Mouse (Mus musculus): ENCODE data around the gene Srrt. TPM values are rescaled to one million over a fixed set of nuclear protein-coding genes. Genes with fewer than 3 reads are reported as not detected.
A peak's percentile ranks its signal among the peaks of the same experiment; 100 is the strongest.
"Not testable (repeated sequence)": the region's sequence is repeated elsewhere in the genome, so short reads cannot be mapped to it uniquely, and the experiment has no call there.

The Srrt gene
- polyA plus RNA-seq, 1 experiment from 2014 or later = 119 TPM

GRCm38 (mm10) chr5:137286655-137287031 is 20.8 kb downstream of the Srrt start:
- Histone ChIP-seq H3K9ac (replicated peaks; ENCODE audit: low read depth, low read length) (peak overlapping the region; percentile 52; the same call in 1 of the 2 replicates), H3K4me3 (replicated peaks; ENCODE audit: low read length) (peak overlapping the region; percentile 55), H3K27me3 (replicated peaks; ENCODE audit: control insufficient read depth, insufficient read depth, low read length) (peaks cover 21% of the 10 kb centered on the region), H3K9me3 (ENCODE audit: control insufficient read depth, low read length) (no peaks in the 10 kb centered on the region), H3K4me2 (ENCODE audit: low read length) (peak overlapping the region; percentile 96), H3K4me1 (replicated peaks; ENCODE audit: control insufficient read depth, insufficient read depth, low read length) (peaks cover 28% of the 10 kb centered on the region), H3K27ac (ENCODE audit: low read length) (no peak overlapping the region), H3K36me3 (ENCODE audit: control insufficient read depth, insufficient read depth) (no peaks in the 10 kb centered on the region)
- ATAC-seq = peak; percentile 75
- under 1% methylated on average over 16 of the region's 16 CpGs for WGBS

GRCm38 (mm10) chr5:137285986-137286385 is 21.5 kb downstream of the Srrt start:
- Histone ChIP-seq H3K27me3 (replicated peaks; ENCODE audit: control insufficient read depth, insufficient read depth, low read length) (peaks cover 21% of the 10 kb centered on the region), H3K4me2 (ENCODE audit: low read length) (no peak overlapping the region), H3K36me3 (ENCODE audit: control insufficient read depth, insufficient read depth) (no peaks in the 10 kb centered on the region), H3K4me3 (replicated peaks; ENCODE audit: low read length) (no peak overlapping the region), H3K27ac (ENCODE audit: low read length) (no peak overlapping the region), H3K9me3 (ENCODE audit: control insufficient read depth, low read length) (no peaks in the 10 kb centered on the region), H3K4me1 (replicated peaks; ENCODE audit: control insufficient read depth, insufficient read depth, low read length) (peaks cover 28% of the 10 kb centered on the region), H3K9ac (replicated peaks; ENCODE audit: low read depth, low read length) (no peak overlapping the region)
- 68% methylated on average over 7 of the region's 7 CpGs for WGBS
- no peak for ATAC-seq

GRCm38 (mm10) chr5:137285045-137285444 is 22.4 kb downstream of the Srrt start:
- Histone ChIP-seq H3K4me1 (replicated peaks; ENCODE audit: control insufficient read depth, insufficient read depth, low read length) (peaks cover 28% of the 10 kb centered on the region), H3K9ac (replicated peaks; ENCODE audit: low read depth, low read length) (no peak overlapping the region), H3K27ac (ENCODE audit: low read length) (no peak overlapping the region), H3K9me3 (ENCODE audit: control insufficient read depth, low read length) (no peaks in the 10 kb centered on the region), H3K27me3 (replicated peaks; ENCODE audit: control insufficient read depth, insufficient read depth, low read length) (peaks cover 16% of the 10 kb centered on the region), H3K4me2 (ENCODE audit: low read length) (no peak overlapping the region), H3K36me3 (ENCODE audit: control insufficient read depth, insufficient read depth) (no peaks in the 10 kb centered on the region), H3K4me3 (replicated peaks; ENCODE audit: low read length) (no peak overlapping the region)
- ATAC-seq = no peak
- 64% methylated on average over 5 of the region's 5 CpGs for WGBS

GRCm38 (mm10) chr5:137284411-137284810 is 23.1 kb downstream of the Srrt start:
- not testable (repeated sequence) for H3K27ac ChIP-seq (ENCODE audit: low read length); ATAC-seq; H3K4me3 ChIP-seq (replicated peaks; ENCODE audit: low read length); H3K9ac ChIP-seq (replicated peaks; ENCODE audit: low read depth, low read length); H3K36me3 ChIP-seq (ENCODE audit: control insufficient read depth, insufficient read depth); H3K9me3 ChIP-seq (ENCODE audit: control insufficient read depth, low read length); H3K27me3 ChIP-seq (replicated peaks; ENCODE audit: control insufficient read depth, insufficient read depth, low read length); H3K4me2 ChIP-seq (ENCODE audit: low read length)
- WGBS = 91% methylated on average over 4 of the region's 6 CpGs
- peaks cover 28% of the 10 kb centered on the region for H3K4me1 ChIP-seq (replicated peaks; ENCODE audit: control insufficient read depth, insufficient read depth, low read length)

GRCm38 (mm10) chr5:137277360-137278342 is 29.8 kb downstream of the Srrt start:
- Histone ChIP-seq H3K4me1 (replicated peaks; ENCODE audit: control insufficient read depth, insufficient read depth, low read length) (no peaks in the 10 kb centered on the region), H3K27ac (ENCODE audit: low read length) (no peak overlapping the region), H3K36me3 (ENCODE audit: control insufficient read depth, insufficient read depth) (no peaks in the 10 kb centered on the region), H3K9me3 (ENCODE audit: control insufficient read depth, low read length) (no peaks in the 10 kb centered on the region), H3K4me3 (replicated peaks; ENCODE audit: low read length) (no peak overlapping the region), H3K4me2 (ENCODE audit: low read length) (no peak overlapping the region), H3K9ac (replicated peaks; ENCODE audit: low read depth, low read length) (no peak overlapping the region), H3K27me3 (replicated peaks; ENCODE audit: control insufficient read depth, insufficient read depth, low read length) (no peaks in the 10 kb centered on the region)
- WGBS = 50% methylated on average over 18 of the region's 18 CpGs
- ATAC-seq = no peak

GRCm38 (mm10) chr5:137268131-137268910 is 39.2 kb downstream of the Srrt start:
- H3K9ac ChIP-seq (replicated peaks; ENCODE audit: low read depth, low read length) = peak overlapping the region; percentile 9; the same call in 1 of the 2 replicates
- no peaks in the 10 kb centered on the region for H3K9me3 ChIP-seq (ENCODE audit: control insufficient read depth, low read length)
- H3K4me2 ChIP-seq (ENCODE audit: low read length) = no peak overlapping the region
- 29% methylated on average over 7 of the region's 18 CpGs for WGBS
- no peaks in the 10 kb centered on the region for H3K4me1 ChIP-seq (replicated peaks; ENCODE audit: control insufficient read depth, insufficient read depth, low read length)
- H3K4me3 ChIP-seq (replicated peaks; ENCODE audit: low read length) = no peak overlapping the region
- no peak for ATAC-seq
- no peak overlapping the region for H3K27ac ChIP-seq (ENCODE audit: low read length)
- no peaks in the 10 kb centered on the region for H3K36me3 ChIP-seq (ENCODE audit: control insufficient read depth, insufficient read depth)
- H3K27me3 ChIP-seq (replicated peaks; ENCODE audit: control insufficient read depth, insufficient read depth, low read length) = no peaks in the 10 kb centered on the region

- Histone ChIP-seq H3K9me3 (ENCODE audit: control insufficient read depth, low read length) (no peaks in the 10 kb centered on the region), H3K9ac (replicated peaks; ENCODE audit: low read depth, low read length) (no peak overlapping the region), H3K27me3 (replicated peaks; ENCODE audit: control insufficient read depth, insufficient read depth, low read length) (no peaks in the 10 kb centered on the region), H3K4me3 (replicated peaks; ENCODE audit: low read length) (no peak overlapping the region), H3K4me1 (replicated peaks; ENCODE audit: control insufficient read depth, insufficient read depth, low read length) (no peaks in the 10 kb centered on the region), H3K4me2 (ENCODE audit: low read length) (no peak overlapping the region), H3K36me3 (ENCODE audit: control insufficient read depth, insufficient read depth) (no peaks in the 10 kb centered on the region), H3K27ac (ENCODE audit: low read length) (no peak overlapping the region)
- 90% methylated on average over 11 of the region's 11 CpGs for WGBS
- no peak for ATAC-seq
Measured at GRCm38 (mm10) chr5:137264787-137265186, 42.7 kb downstream of the Srrt start.

- 87% methylated on average over 14 of the region's 14 CpGs for WGBS
- no peaks in the 10 kb centered on the region for H3K27me3 ChIP-seq (replicated peaks; ENCODE audit: control insufficient read depth, insufficient read depth, low read length)
Measured at GRCm38 (mm10) chr5:137263897-137264720, 43.4 kb downstream of the Srrt start.

More at GRCm38 (mm10) chr5:137263897-137264720, 43.4 kb downstream of the Srrt start:
- no peak overlapping the region for H3K9ac ChIP-seq (replicated peaks; ENCODE audit: low read depth, low read length)
- no peaks in the 10 kb centered on the region for H3K4me1 ChIP-seq (replicated peaks; ENCODE audit: control insufficient read depth, insufficient read depth, low read length)
- H3K27ac ChIP-seq (ENCODE audit: low read length) = no peak overlapping the region
- H3K4me2 ChIP-seq (ENCODE audit: low read length) = no peak overlapping the region
- no peak overlapping the region for H3K4me3 ChIP-seq (replicated peaks; ENCODE audit: low read length)
- no peaks in the 10 kb centered on the region for H3K36me3 ChIP-seq (ENCODE audit: control insufficient read depth, insufficient read depth)
- no peaks in the 10 kb centered on the region for H3K9me3 ChIP-seq (ENCODE audit: control insufficient read depth, low read length)
- no peak for ATAC-seq

All from forebrain, embryonic 16.5 days (tissue).